Mouse (Mus musculus): Measurements from ENCODE around the gene Vrtn.

Vrtn gene

GRCm38 (mm10) chr12:84687531-84687930 is 46.7 kb downstream of the Vrtn start:
- DNase-seq (ENCODE audit: low spot score), result no peak

DNA sequence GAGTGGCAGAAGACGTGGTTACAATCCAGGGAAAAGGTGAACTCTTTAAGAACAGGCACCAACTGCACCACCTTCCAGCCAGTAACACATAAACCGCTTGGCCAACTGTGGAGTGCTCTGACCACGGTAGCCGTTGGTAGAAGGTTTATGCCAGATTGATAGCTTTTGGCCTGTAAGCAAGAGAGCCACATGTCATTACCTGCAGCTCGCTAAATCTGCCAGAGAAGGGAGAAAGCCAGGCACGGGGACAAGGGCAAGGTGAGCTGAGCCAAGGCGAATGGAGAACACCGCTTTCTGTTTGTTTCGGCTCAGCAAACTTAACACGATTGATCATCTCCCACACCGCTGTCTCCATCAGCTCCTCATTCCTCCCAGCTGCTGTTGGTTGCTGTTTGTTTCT is 48.2 kb downstream of the Vrtn start:
- DNase-seq (ENCODE audit: low spot score), result no peak

DNA sequence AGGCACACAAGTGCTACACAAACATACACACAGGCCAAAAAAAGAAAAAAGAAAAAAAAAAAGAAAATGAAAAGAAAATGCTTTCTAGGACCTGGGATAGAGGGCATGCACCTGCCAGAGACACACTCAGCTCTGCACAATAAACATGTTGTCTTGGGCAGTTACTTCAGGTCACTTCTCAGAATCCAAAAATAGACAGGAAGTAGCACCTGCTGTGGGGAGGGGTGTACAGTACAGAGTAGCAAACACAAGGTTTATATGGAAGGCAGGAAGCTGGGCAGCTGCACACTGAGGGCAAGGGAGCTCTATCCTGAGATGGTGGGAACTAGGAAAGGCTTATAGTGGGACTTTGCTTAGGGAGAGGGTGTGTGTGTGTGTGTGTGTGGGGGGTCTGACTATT is 50.5 kb downstream of the Vrtn start:
- no peak for DNase-seq (ENCODE audit: low spot score)

GRCm38 (mm10) chr12:84692141-84692540 is 51.3 kb downstream of the Vrtn start:
- DNase-seq (ENCODE audit: low spot score), result no peak

DNA sequence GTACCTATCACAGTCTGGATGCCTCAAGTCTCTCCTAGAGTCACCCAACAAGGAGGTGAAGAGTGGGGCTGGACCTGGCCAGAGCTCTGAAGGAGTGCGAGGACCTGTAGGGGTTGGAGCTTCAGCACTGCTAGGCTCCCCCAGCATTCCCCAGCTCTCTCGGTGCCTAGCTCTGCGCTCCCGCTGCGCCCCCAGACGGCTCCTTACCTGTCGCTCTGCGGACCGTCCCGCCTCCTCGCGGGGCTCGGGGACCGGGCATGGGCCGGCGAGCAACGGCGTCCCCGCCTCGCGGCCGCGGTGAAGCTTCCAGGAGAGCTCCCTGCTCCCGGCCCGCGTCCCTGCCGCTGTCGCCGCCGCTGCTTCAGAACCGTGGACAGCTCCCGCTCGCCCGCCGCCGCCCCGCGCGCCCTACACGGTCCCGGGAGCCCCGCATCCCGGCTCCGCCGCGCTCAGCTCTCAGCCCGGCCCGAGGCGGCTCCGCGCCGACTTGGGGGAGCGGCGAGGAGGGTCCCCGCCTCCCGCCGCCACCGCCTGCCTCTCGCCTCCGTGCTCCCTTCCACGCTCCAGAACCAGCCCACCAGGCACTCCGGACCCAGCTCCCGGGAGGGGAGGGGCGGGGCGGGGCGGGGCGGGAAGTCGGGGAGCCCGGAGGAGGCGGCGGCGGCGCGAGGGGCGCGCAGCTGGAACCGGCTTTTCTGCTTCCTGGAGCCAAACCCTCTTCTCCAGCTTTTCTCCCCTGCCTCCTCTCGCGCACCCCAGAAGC is 57.7 kb downstream of the Vrtn start, which contains the start of gene Syndig1l:
Syndig1l (minus strand) TSS at position 513 of the 763 bp plus-strand sequence.
- peak; percentile 76 for DNase-seq (ENCODE audit: low spot score)
